Mouse (Mus musculus): ENCODE data around the gene Efcab2.

DNA sequence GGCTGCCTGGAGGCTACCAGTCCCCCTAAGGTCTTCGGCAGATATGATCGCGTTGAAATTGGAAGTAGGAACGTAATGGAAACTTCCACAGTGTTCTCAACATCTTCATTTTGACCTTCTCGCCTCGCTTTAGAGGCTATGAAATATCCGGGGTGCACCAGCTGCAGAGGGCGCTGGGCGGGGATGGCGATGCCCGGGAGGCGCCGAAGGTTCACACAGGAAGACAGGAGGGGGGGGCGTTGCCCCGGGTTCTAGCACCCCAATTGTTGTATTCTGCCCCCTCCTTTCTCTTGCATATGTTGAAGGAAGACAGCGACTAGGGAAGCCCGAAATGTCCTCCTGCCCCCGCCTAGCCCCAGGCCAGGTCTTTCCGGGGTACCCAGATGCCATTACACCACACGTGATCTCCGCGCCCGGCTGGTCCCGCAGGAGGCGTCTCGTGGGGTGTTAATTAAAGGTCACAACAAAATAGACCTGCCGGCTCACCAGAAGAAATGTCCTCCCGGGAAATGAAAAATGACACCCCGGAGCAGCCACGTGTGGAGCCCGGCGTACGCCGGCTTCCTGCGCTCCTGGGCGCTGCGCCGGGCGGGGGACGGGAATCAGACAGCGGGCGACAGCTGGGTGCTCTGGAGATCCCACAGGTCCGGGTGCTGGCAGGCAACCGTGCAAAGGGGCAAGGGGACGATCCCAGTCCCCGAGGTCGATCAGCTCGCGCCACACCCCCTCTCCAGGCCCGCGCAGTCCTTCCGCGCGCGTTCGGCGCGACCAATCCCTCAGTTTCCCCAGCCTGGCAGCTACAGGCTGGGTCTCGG, 121.9 kb downstream of the Efcab2 start:
- no peak for TF ChIP-seq CTCF (IDR thresholded peaks at IDR 0.05; ENCODE audit: low read depth, low read length)
- no peak for TF ChIP-seq POLR2A (IDR thresholded peaks at IDR 0.05; ENCODE audit: extremely low read depth, insufficient read depth, low read length)
